8 mouse cellular contexts compared by ENCODE assay signal in the genomic region with DNA sequence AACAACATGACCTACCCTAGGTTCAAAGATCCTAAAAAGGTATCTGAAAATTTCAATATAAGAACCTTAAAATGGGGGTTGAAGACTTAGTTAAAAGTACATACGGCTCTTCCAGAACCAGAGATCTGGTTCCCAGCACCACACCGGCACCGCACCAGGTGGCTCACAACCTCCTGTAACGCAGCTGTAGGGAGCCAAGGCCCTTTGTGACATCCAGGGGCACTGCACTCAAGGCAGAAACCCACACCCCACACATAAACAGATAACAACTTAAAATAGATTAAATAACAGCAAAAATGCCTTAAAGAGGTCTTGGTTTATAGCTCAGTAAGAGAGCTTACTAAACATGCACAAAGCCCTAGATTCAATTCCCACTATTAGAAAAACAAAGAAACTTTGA. TPM values are rescaled to one million over a fixed set of nuclear protein-coding genes. Genes with fewer than 3 reads are reported as not detected.
DNase-seq lines count a peak whose midpoint lies in the region; ATAC-seq and TF ChIP-seq lines count a peak whose summit lies in the region.

No protein-coding gene starts in this region.

- no peak for TF ChIP-seq POLR2A in heart, adult 2 months (IDR thresholded peaks at IDR 0.05; ENCODE audit: insufficient read depth, low read depth, low read length)

- no peak for TF ChIP-seq EP300 in heart, adult 2 months (IDR thresholded peaks at IDR 0.05; ENCODE audit: insufficient read depth, low read depth, low read length)

- H3K9ac ChIP-seq in heart, adult 2 months (ENCODE audit: low read depth, low read length) = peak overlapping the region; percentile 48; the same call in 1 of the 2 replicates
- 0 out of 2 replicates have a peak overlapping the region, but pooled peaks have one; percentile 31 for H3K9ac ChIP-seq in embryonic facial prominence, embryonic 15.5 days
- H3K9ac ChIP-seq in liver, embryonic 12.5 days = peak overlapping the region; percentile 55

- no peak for DNase-seq in heart, adult 2 months
- DNase-seq in heart, postnatal 25 days (ENCODE audit: low spot score) = no peak
- peak; percentile 16 for DNase-seq in 3T3-L1 (ENCODE audit: low read depth, low spot score)
- DNase-seq in cerebellum, postnatal 10 days = no peak
- no peak for DNase-seq in adrenal gland, postnatal 25 days

- no peaks in the 10 kb centered on the region for H3K27me3 ChIP-seq in heart, adult 2 months (ENCODE audit: control insufficient read depth, insufficient read depth, low read length)
- H3K27me3 ChIP-seq in embryonic facial prominence, embryonic 15.5 days = no peaks in the 10 kb centered on the region
- H3K27me3 ChIP-seq in liver, embryonic 12.5 days (replicated peaks) = no peaks in the 10 kb centered on the region

- no peak for TF ChIP-seq CTCF in heart, adult 2 months (IDR thresholded peaks at IDR 0.05)

- no peak for ATAC-seq in embryonic facial prominence, embryonic 15.5 days (ENCODE audit: insufficient number of reproducible peaks, low FRiP score, low TSS enrichment, low read depth)
- no peak for ATAC-seq in liver, embryonic 12.5 days
- ATAC-seq in megakaryocyte progenitor cell, adult 5-6 weeks (replicated peaks; ENCODE audit: poor library complexity) = no peak

- WGBS in heart, adult 2 months = 42% methylated on average over 4 of the region's 4 CpGs
- WGBS in embryonic facial prominence, embryonic 15.5 days = 10% methylated on average over 4 of the region's 4 CpGs
- WGBS in liver, embryonic 12.5 days (ENCODE audit: insufficient replicate concordance) = 29% methylated on average over 4 of the region's 4 CpGs

- peaks cover 28% of the 10 kb centered on the region for H3K36me3 ChIP-seq in heart, adult 2 months (ENCODE audit: control insufficient read depth, insufficient read depth, low read length)
- peaks cover 11% of the 10 kb centered on the region for H3K36me3 ChIP-seq in embryonic facial prominence, embryonic 15.5 days
- H3K36me3 ChIP-seq in liver, embryonic 12.5 days = peaks cover 29% of the 10 kb centered on the region

- peak overlapping the region; percentile 63 for H3K4me2 ChIP-seq in embryonic facial prominence, embryonic 15.5 days (replicated peaks)
- H3K4me2 ChIP-seq in liver, embryonic 12.5 days = peak overlapping the region; percentile 71

- peak overlapping the region; percentile 90 for H3K4me3 ChIP-seq in heart, adult 2 months
- peak overlapping the region; percentile 47 for H3K4me3 ChIP-seq in embryonic facial prominence, embryonic 15.5 days (replicated peaks)
- peak overlapping the region; percentile 46 for H3K4me3 ChIP-seq in liver, embryonic 12.5 days

- H3K9me3 ChIP-seq in embryonic facial prominence, embryonic 15.5 days (replicated peaks) = no peaks in the 10 kb centered on the region
- H3K9me3 ChIP-seq in liver, embryonic 12.5 days (replicated peaks) = no peaks in the 10 kb centered on the region

- intact Hi-C loops in heart, adult 2 months (cut with DNase I) = loop anchor here (2.0 to 10.0 kb wide), 3 partner anchors 25 to 125 kb away; a partner anchor contains a TSS
- intact Hi-C loops in heart, postnatal 25 days (cut with DNase I) = loop anchor here (2.0 kb wide), 1 partner anchor 27 kb away; a partner anchor contains a TSS

- peaks cover 5% of the 10 kb centered on the region for H3K79me2 ChIP-seq in heart, adult 2 months (replicated peaks; ENCODE audit: control insufficient read depth, insufficient read depth, low read length)

- peaks cover 9% of the 10 kb centered on the region for H3K4me1 ChIP-seq in heart, adult 2 months (ENCODE audit: control insufficient read depth, insufficient read depth, low read length)
- H3K4me1 ChIP-seq in embryonic facial prominence, embryonic 15.5 days = peaks cover 20% of the 10 kb centered on the region
- H3K4me1 ChIP-seq in liver, embryonic 12.5 days = peaks cover 27% of the 10 kb centered on the region

- H3K27ac ChIP-seq in heart, adult 2 months = no peak overlapping the region
- no peak overlapping the region for H3K27ac ChIP-seq in embryonic facial prominence, embryonic 15.5 days (replicated peaks)
- H3K27ac ChIP-seq in liver, embryonic 12.5 days = no peak overlapping the region

RNA-seq across cellular contexts. Expression of a gene that starts 1.3 kb away (rescaled TPM):
- total RNA-seq in heart, adult 2 months (2021) = 10 to 100 TPM; 23.3 to 23.8 TPM
- polyA plus RNA-seq in heart, adult 2 months (2012; rRNA removed) = 6.0 and 10.6 TPM in 2 replicates
- 10 to 100 TPM; 22.2 to 29.9 TPM for total RNA-seq in heart, postnatal 25 days (2021)
- polyA plus RNA-seq in embryonic facial prominence, embryonic 15.5 days (2015; fragmentation: Nextera tagmentation; extraction: Ambion mirVana) = 105 and 114 TPM in 2 replicates
- polyA plus RNA-seq in liver, embryonic 12.5 days (2016; fragmentation: Nextera tagmentation; extraction: Ambion mirVana) = 27.1 and 27.8 TPM in 2 replicates
- 41.7 and 47.2 TPM in 2 replicates for total RNA-seq in adrenal gland, postnatal 25 days (2021)
- 40.6 and 48.8 TPM in 2 replicates for total RNA-seq in megakaryocyte progenitor cell, adult 5-6 weeks (2015)
- total RNA-seq in megakaryocyte progenitor cell, adult 5-6 weeks (2017) = 34.6 and 43.3 TPM in 2 replicates

RNA-seq across cellular contexts. Expression of a gene that starts 27.4 kb away (rescaled TPM):
- total RNA-seq in heart, adult 2 months (2021) = 10 to 100 TPM in 1 of 2 experiments, 1 to 10 TPM in 1; 7.9 to 12.8 TPM
- polyA plus RNA-seq in heart, adult 2 months (2012; rRNA removed) = 3.8 and 6.6 TPM in 2 replicates
- total RNA-seq in heart, postnatal 25 days (2021) = 10 to 100 TPM; 10.6 to 12.2 TPM
- polyA plus RNA-seq in embryonic facial prominence, embryonic 15.5 days (2015; fragmentation: Nextera tagmentation; extraction: Ambion mirVana) = 20.8 and 21.1 TPM in 2 replicates
- polyA plus RNA-seq in liver, embryonic 12.5 days (2016; fragmentation: Nextera tagmentation; extraction: Ambion mirVana) = 8.2 and 8.7 TPM in 2 replicates
- total RNA-seq in adrenal gland, postnatal 25 days (2021) = 21.1 and 30.5 TPM in 2 replicates
- 20.2 and 22.4 TPM in 2 replicates for total RNA-seq in megakaryocyte progenitor cell, adult 5-6 weeks (2015)
- 22.5 and 28.4 TPM in 2 replicates for total RNA-seq in megakaryocyte progenitor cell, adult 5-6 weeks (2017)

RNA-seq across cellular contexts. Expression of a gene that starts 60.0 kb away (rescaled TPM):
- 1 to 10 TPM; 7.5 to 9.8 TPM for total RNA-seq in heart, adult 2 months (2021)
- polyA plus RNA-seq in heart, adult 2 months (2012; rRNA removed) = 1.4 and 3.2 TPM in 2 replicates
- total RNA-seq in heart, postnatal 25 days (2021) = 10 to 100 TPM in 1 of 2 experiments, 1 to 10 TPM in 1; 9.1 to 11.9 TPM
- polyA plus RNA-seq in embryonic facial prominence, embryonic 15.5 days (2015; fragmentation: Nextera tagmentation; extraction: Ambion mirVana) = 16.3 and 17.9 TPM in 2 replicates
- 8.5 TPM in 2 replicates for polyA plus RNA-seq in liver, embryonic 12.5 days (2016; fragmentation: Nextera tagmentation; extraction: Ambion mirVana)
- total RNA-seq in adrenal gland, postnatal 25 days (2021) = 17.1 and 28.7 TPM in 2 replicates
- total RNA-seq in megakaryocyte progenitor cell, adult 5-6 weeks (2015) = 24.9 and 26.3 TPM in 2 replicates
- 16.2 and 61.3 TPM in 2 replicates for total RNA-seq in megakaryocyte progenitor cell, adult 5-6 weeks (2017)
